Mouse (Mus musculus) liver, postnatal 0 days (tissue): ENCODE measurements around the gene Reep1.

Experiments
- CTCF ChIP-seq: sonication (generic); IDR thresholded peaks from 2 replicates; pipeline ENCODE4 v1.5.1; 2016; ENCODE audit warnings: antibody characterized with exemption, low read depth
- EP300 ChIP-seq: IDR thresholded peaks from 2 replicates; pipeline ENCODE4 v1.6.1; 2016; ENCODE audit warnings: antibody characterized with exemption, low read depth, mild to moderate bottlenecking

- TF ChIP-seq CTCF (no peak), EP300 (peak; percentile 81)
Observed at GRCm38 (mm10) chr6:71658290-71658689, 49.1 kb upstream of the Reep1 start.
